Mouse (Mus musculus) brown adipose tissue, adult 24 weeks (tissue): ENCODE data around the gene Lrig2. TPM values are rescaled to one million over a fixed set of nuclear protein-coding genes. Genes with fewer than 3 reads are reported as not detected.

Source experiments
- H3K27ac ChIP-seq: fragments of 200-500 bp; replicated peaks from 2 replicates; pipeline ENCODE4 v1.5.1; 2012; ENCODE audit warnings: low read depth, mild to moderate bottlenecking, low read length
- H3K4me1 ChIP-seq: fragments of 200-500 bp; 2 replicates; pipeline ENCODE4 v1.6.1; 2012; ENCODE audit warnings: low read length, mixed read lengths; ENCODE audit not compliant: control insufficient read depth, insufficient read depth, insufficient read length
- H3K4me3 ChIP-seq: fragments of 200-500 bp; 2 replicates; pipeline ENCODE4 v1.5.1; 2012; ENCODE audit warnings: low read depth, mild to moderate bottlenecking, low read length, moderate library complexity; ENCODE audit not compliant: insufficient read depth
- polyA plus RNA-seq: library from polyadenylated mRNA; stranded (reverse); fragments of >200 nt; gene quantifications from 2 replicates; pipeline ENCODE4 v1.2.4, GENCODE M21; 2012; ENCODE audit not compliant: missing spikeins, insufficient read depth, insufficient read length

Lrig2 gene
- polyA plus RNA-seq, 1 experiment: 4.3 TPM

- no peak overlapping the region for H3K4me3 ChIP-seq
- H3K27ac ChIP-seq: peak overlapping the region; percentile 46
- peaks cover 34% of the 10 kb centered on the region for H3K4me1 ChIP-seq
Observed at GRCm38 (mm10) chr3:104521341-104521924, 9.7 kb upstream of the Lrig2 start.

GRCm38 (mm10) chr3:104520471-104520870, 8.8 kb upstream of the Lrig2 start:
- no peak overlapping the region for H3K4me3 ChIP-seq
- H3K4me1 ChIP-seq: peaks cover 30% of the 10 kb centered on the region
- no peak overlapping the region for H3K27ac ChIP-seq

- no peak overlapping the region for H3K27ac ChIP-seq
Observed at GRCm38 (mm10) chr3:104518931-104519330, 7.2 kb upstream of the Lrig2 start.

GRCm38 (mm10) chr3:104518411-104518810, 6.7 kb upstream of the Lrig2 start:
- Histone ChIP-seq H3K4me1 (peaks cover 22% of the 10 kb centered on the region; the same call in 1 of the 2 replicates), H3K27ac (no peak overlapping the region), H3K4me3 (no peak overlapping the region)

More at GRCm38 (mm10) chr3:104518931-104519330, 7.2 kb upstream of the Lrig2 start:
- Histone ChIP-seq H3K4me3 (no peak overlapping the region), H3K4me1 (peaks cover 27% of the 10 kb centered on the region)

- Histone ChIP-seq H3K27ac (no peak overlapping the region), H3K4me1 (peaks cover 12% of the 10 kb centered on the region), H3K4me3 (no peak overlapping the region)
Observed at GRCm38 (mm10) chr3:104517161-104517560, 5.4 kb upstream of the Lrig2 start.

GRCm38 (mm10) chr3:104514510-104514909, 2.8 kb upstream of the Lrig2 start:
- Histone ChIP-seq H3K27ac (no peak overlapping the region), H3K4me3 (no peak overlapping the region), H3K4me1 (peaks cover 6% of the 10 kb centered on the region; the same call in 1 of the 2 replicates)

- H3K27ac ChIP-seq: peak overlapping the region; percentile 49; the same call in 1 of the 2 replicates
Observed at GRCm38 (mm10) chr3:104512424-104512748, 668 bp upstream of the Lrig2 start.

GRCm38 (mm10) chr3:104510771-104511429, 818 bp downstream of the Lrig2 start:
- Histone ChIP-seq H3K4me3 (peak overlapping the region; percentile 83), H3K27ac (peak overlapping the region; percentile 57), H3K4me1 (peaks cover 4% of the 10 kb centered on the region)

More at GRCm38 (mm10) chr3:104512424-104512748, 668 bp upstream of the Lrig2 start:
- H3K4me3 ChIP-seq: peak overlapping the region; percentile 68
- peaks cover 4% of the 10 kb centered on the region for H3K4me1 ChIP-seq

GRCm38 (mm10) chr3:104501648-104502047, 10.1 kb downstream of the Lrig2 start:
- Histone ChIP-seq H3K27ac (no peak overlapping the region), H3K4me1 (peaks cover 2% of the 10 kb centered on the region; the same call in 1 of the 2 replicates), H3K4me3 (no peak overlapping the region)

- no peak overlapping the region for H3K27ac ChIP-seq
- H3K4me3 ChIP-seq: no peak overlapping the region
- peaks cover 2% of the 10 kb centered on the region; the same call in 1 of the 2 replicates for H3K4me1 ChIP-seq
Observed at GRCm38 (mm10) chr3:104500881-104501280, 10.8 kb downstream of the Lrig2 start.

GRCm38 (mm10) chr3:104496176-104496575, 15.5 kb downstream of the Lrig2 start:
- Histone ChIP-seq H3K4me3 (no peak overlapping the region), H3K27ac (no peak overlapping the region), H3K4me1 (no peaks in the 10 kb centered on the region)

- 0 out of 2 replicates have a peak, but pooled peaks cover 2% of the 10 kb centered on the region for H3K4me1 ChIP-seq
- H3K4me3 ChIP-seq: no peak overlapping the region
- no peak overlapping the region for H3K27ac ChIP-seq
Observed at GRCm38 (mm10) chr3:104480946-104481719, 30.6 kb downstream of the Lrig2 start.

- Histone ChIP-seq H3K4me1 (no peaks in the 10 kb centered on the region), H3K4me3 (no peak overlapping the region), H3K27ac (no peak overlapping the region)
Observed at GRCm38 (mm10) chr3:104478056-104478455, 33.7 kb downstream of the Lrig2 start.

GRCm38 (mm10) chr3:104469421-104469820, 42.3 kb downstream of the Lrig2 start:
- Histone ChIP-seq H3K27ac (no peak overlapping the region), H3K4me3 (no peak overlapping the region), H3K4me1 (no peaks in the 10 kb centered on the region)

- Histone ChIP-seq H3K4me1 (no peaks in the 10 kb centered on the region), H3K27ac (no peak overlapping the region), H3K4me3 (no peak overlapping the region)
Observed at GRCm38 (mm10) chr3:104461226-104461625, 50.5 kb downstream of the Lrig2 start.
